In genomic region chr17:46161710-46162109, GRCm38 (mm10) we compare ENCODE assay signal across 8 mouse cellular contexts. TPM values are rescaled to one million over a fixed set of nuclear protein-coding genes. Genes with fewer than 3 reads are reported as not detected.
DNase-seq lines count a peak whose midpoint lies in the region; ATAC-seq and TF ChIP-seq lines count a peak whose summit lies in the region.

No protein-coding gene starts in this region.

- H3K4me1 ChIP-seq in heart, embryonic 15.5 days (replicated peaks): peaks cover 31% of the 10 kb centered on the region
- peaks cover 18 to 31% of the 10 kb centered on the region in 2 experiments; a peak in 3 of 4 replicates for H3K4me1 ChIP-seq in MEL (ENCODE audit: control insufficient read depth in 1 of 2, insufficient read depth in 2 of 2, low read length in 2 of 2)
- H3K4me1 ChIP-seq in hindbrain, embryonic 10.5 days (replicated peaks): peaks cover 30% of the 10 kb centered on the region
- peaks cover 15% of the 10 kb centered on the region for H3K4me1 ChIP-seq in midbrain, embryonic 11.5 days (ENCODE audit: control insufficient read depth, insufficient read depth, low read length)

- peak overlapping the region; percentile 87 for H3K9ac ChIP-seq in heart, embryonic 15.5 days
- H3K9ac ChIP-seq in MEL (ENCODE audit: control insufficient read depth, low read depth, low read length, poor library complexity, severe bottlenecking): peak overlapping the region; percentile 83
- H3K9ac ChIP-seq in midbrain, embryonic 11.5 days (ENCODE audit: low read length): peak overlapping the region; percentile 76

- peak overlapping the region; percentile 88 for H3K4me3 ChIP-seq in heart, embryonic 15.5 days
- H3K4me3 ChIP-seq in MEL (ENCODE audit: control insufficient read depth in 1 of 2, insufficient read depth in 1 of 2, low read depth in 2 of 2, low read length in 2 of 2): peak overlapping the region; percentile 80 to 84
- H3K4me3 ChIP-seq in hindbrain, embryonic 10.5 days: peak overlapping the region; percentile 68
- H3K4me3 ChIP-seq in midbrain, embryonic 11.5 days (ENCODE audit: low read depth, low read length): peak overlapping the region; percentile 64

- peak overlapping the region; percentile 84 for H3K27ac ChIP-seq in heart, embryonic 15.5 days
- peak overlapping the region; percentile 76 for H3K27ac ChIP-seq in MEL (ENCODE audit: control insufficient read depth, low read depth, low read length)
- peak overlapping the region; percentile 92 for H3K27ac ChIP-seq in hindbrain, embryonic 10.5 days
- H3K27ac ChIP-seq in midbrain, embryonic 11.5 days (ENCODE audit: low read depth, low read length): no peak overlapping the region

- no peak for ATAC-seq in heart, embryonic 15.5 days (replicated peaks; ENCODE audit: insufficient number of reproducible peaks, insufficient read depth, low FRiP score, low read depth)
- ATAC-seq in midbrain, embryonic 11.5 days (ENCODE audit: low FRiP score): no peak

- TF ChIP-seq POLR2A in MEL (IDR thresholded peaks at IDR 0.05; ENCODE audit: control insufficient read depth in 1 of 2, insufficient read depth in 1 of 2, low read depth in 1 of 2, low read length in 2 of 2, poor library complexity in 1 of 2): no peak

- peaks cover 9% of the 10 kb centered on the region for H3K79me2 ChIP-seq in MEL (ENCODE audit: control insufficient read depth, insufficient read depth, low read length, poor library complexity)

- peaks cover 27% of the 10 kb centered on the region for H3K36me3 ChIP-seq in heart, embryonic 15.5 days
- H3K36me3 ChIP-seq in MEL (ENCODE audit: control insufficient read depth in 1 of 2, insufficient read depth in 2 of 2, low read length in 2 of 2): peaks cover 0 to 20% of the 10 kb centered on the region in 2 experiments; a peak in 3 of 4 replicates
- H3K36me3 ChIP-seq in hindbrain, embryonic 10.5 days: peaks cover 41% of the 10 kb centered on the region
- H3K36me3 ChIP-seq in midbrain, embryonic 11.5 days (ENCODE audit: control insufficient read depth, insufficient read depth, low read length): peaks cover 11% of the 10 kb centered on the region; the same call in 1 of the 2 replicates

- no peak for TF ChIP-seq EP300 in MEL (IDR thresholded peaks at IDR 0.05; ENCODE audit: low read depth in 1 of 2, low read length in 2 of 2)

- TF ChIP-seq RAD21 in MEL (IDR thresholded peaks at IDR 0.05; ENCODE audit: low read depth, low read length): no peak

- no peak for DNase-seq in heart, adult 18-20 months
- DNase-seq in MEL (ENCODE audit: low read depth, low spot score): no peak
- DNase-seq in hindbrain, embryonic 10.5 days (ENCODE audit: low spot score): no peak
- DNase-seq in midbrain, embryonic 11.5 days (ENCODE audit: low spot score, missing footprints): no peak
- DNase-seq in adrenal gland, postnatal 4 days (ENCODE audit: low spot score in 2 of 2): no peak
- DNase-seq in left cerebral cortex, adult 18-20 months (ENCODE audit: low spot score in 2 of 2): no peak
- no peak for DNase-seq in layer of hippocampus, postnatal 36 days

- H3K27me3 ChIP-seq in heart, embryonic 15.5 days: no peaks in the 10 kb centered on the region
- no peaks in the 10 kb centered on the region for H3K27me3 ChIP-seq in MEL (ENCODE audit: control insufficient read depth in 1 of 2, insufficient read depth in 2 of 2, low read length in 2 of 2)
- no peaks in the 10 kb centered on the region for H3K27me3 ChIP-seq in hindbrain, embryonic 10.5 days (ENCODE audit: insufficient read depth, poor library complexity, severe bottlenecking)
- H3K27me3 ChIP-seq in midbrain, embryonic 11.5 days (ENCODE audit: control insufficient read depth, insufficient read depth, low read length): no peaks in the 10 kb centered on the region

- WGBS in heart, embryonic 15.5 days: 47% methylated on average over 9 of the region's 9 CpGs
- 47% methylated on average over 9 of the region's 9 CpGs for WGBS in hindbrain, embryonic 10.5 days
- WGBS in midbrain, embryonic 11.5 days: 50% methylated on average over 9 of the region's 9 CpGs

- TF ChIP-seq CTCF in MEL (IDR thresholded peaks at IDR 0.05 in 2 of 3, conservative IDR thresholded peaks at IDR 0.05 in 1 of 3; ENCODE audit: control insufficient read depth in 1 of 3, insufficient read depth in 1 of 3, low read depth in 2 of 3, low read length in 3 of 3, poor library complexity in 1 of 3, severe bottlenecking in 1 of 3): no peak

- peak overlapping the region; percentile 73 for H3K4me2 ChIP-seq in heart, embryonic 15.5 days
- H3K4me2 ChIP-seq in midbrain, embryonic 11.5 days: peak overlapping the region; percentile 49

- H3K9me3 ChIP-seq in heart, embryonic 15.5 days (replicated peaks): no peaks in the 10 kb centered on the region
- no peaks in the 10 kb centered on the region for H3K9me3 ChIP-seq in MEL (replicated peaks; ENCODE audit: insufficient read depth, low read length)
- H3K9me3 ChIP-seq in hindbrain, embryonic 10.5 days: no peaks in the 10 kb centered on the region
- H3K9me3 ChIP-seq in midbrain, embryonic 11.5 days (ENCODE audit: control insufficient read depth, low read length): no peaks in the 10 kb centered on the region

TF ChIP-seq in MEL, 35 proteins besides CTCF, POLR2A, EP300 and RAD21:
- no peak for TF ChIP-seq TAL1 (IDR thresholded peaks at IDR 0.05; ENCODE audit: low read length)

RNA-seq across cellular contexts. Expression of gene Gtpbp2, which starts 0.9 kb away (rescaled TPM):
- polyA plus RNA-seq in heart, embryonic 15.5 days (2015; fragmentation: Nextera tagmentation; extraction: Ambion mirVana): 33.8 and 36.8 TPM in 2 replicates
- total RNA-seq in heart, adult 18-20 months (2021): 10 to 100 TPM; 49.5 to 51.2 TPM
- total RNA-seq in MEL (2012; rRNA removed): 18.1 and 27.5 TPM in 2 replicates
- polyA plus RNA-seq in MEL (2012; ENCODE audit: insufficient read depth in 1 of 2, insufficient read length in 2 of 2, low read depth in 1 of 2, low replicate concordance in 2 of 2, missing spikeins in 1 of 2): 10 to 100 TPM in 1 of 2 experiments, not detected in 1; 46.7 TPM
- polyA plus RNA-seq in hindbrain, embryonic 10.5 days (2016; fragmentation: Nextera tagmentation; extraction: Ambion mirVana): 32.6 and 37.8 TPM in 2 replicates
- polyA plus RNA-seq in midbrain, embryonic 11.5 days (2014; fragmentation: Nextera tagmentation; extraction: Ambion mirVana): 16.8 and 19.2 TPM in 2 replicates
- 100 to 1,000 TPM; 101 to 116 TPM for total RNA-seq in adrenal gland, postnatal 4 days (2021)
- total RNA-seq in left cerebral cortex, adult 18-20 months (2021): 100 to 1,000 TPM; 102 to 116 TPM
- 100 to 1,000 TPM; 123 to 137 TPM for total RNA-seq in layer of hippocampus, postnatal 36 days (2021)

RNA-seq across cellular contexts. Expression of gene Mad2l1bp, which starts 8.4 kb away (rescaled TPM):
- polyA plus RNA-seq in heart, embryonic 15.5 days (2015; fragmentation: Nextera tagmentation; extraction: Ambion mirVana): 31.4 and 34.4 TPM in 2 replicates
- total RNA-seq in heart, adult 18-20 months (2021): 10 to 100 TPM; 28.0 to 30.4 TPM
- total RNA-seq in MEL (2012; rRNA removed): 14.1 and 14.8 TPM in 2 replicates
- 10 to 100 TPM in 1 of 2 experiments, not detected in 1; 23.1 TPM for polyA plus RNA-seq in MEL (2012; ENCODE audit: insufficient read depth in 1 of 2, insufficient read length in 2 of 2, low read depth in 1 of 2, low replicate concordance in 2 of 2, missing spikeins in 1 of 2)
- 38.7 and 38.9 TPM in 2 replicates for polyA plus RNA-seq in hindbrain, embryonic 10.5 days (2016; fragmentation: Nextera tagmentation; extraction: Ambion mirVana)
- polyA plus RNA-seq in midbrain, embryonic 11.5 days (2014; fragmentation: Nextera tagmentation; extraction: Ambion mirVana): 32.8 and 33.3 TPM in 2 replicates
- total RNA-seq in adrenal gland, postnatal 4 days (2021): 10 to 100 TPM; 18.1 to 18.4 TPM
- total RNA-seq in left cerebral cortex, adult 18-20 months (2021): 10 to 100 TPM; 13.5 to 14.3 TPM
- total RNA-seq in layer of hippocampus, postnatal 36 days (2021): 10 to 100 TPM in 1 of 2 experiments, 1 to 10 TPM in 1; 10.0 to 10.4 TPM

RNA-seq across cellular contexts. Expression of gene Rsph9, which starts 17.7 kb away (rescaled TPM):
- polyA plus RNA-seq in heart, embryonic 15.5 days (2015; fragmentation: Nextera tagmentation; extraction: Ambion mirVana): 5.8 and 6.9 TPM in 2 replicates
- under 1 TPM; 0.41 to 0.60 TPM for total RNA-seq in heart, adult 18-20 months (2021)
- total RNA-seq in MEL (2012; rRNA removed): not detected in 2 replicates
- polyA plus RNA-seq in MEL (2012; ENCODE audit: insufficient read depth in 1 of 2, insufficient read length in 2 of 2, low read depth in 1 of 2, low replicate concordance in 2 of 2, missing spikeins in 1 of 2): under 1 TPM in 1 of 2 experiments, not detected in 1; 0.29 TPM
- polyA plus RNA-seq in hindbrain, embryonic 10.5 days (2016; fragmentation: Nextera tagmentation; extraction: Ambion mirVana): 14.5 and 20.5 TPM in 2 replicates
- 17.5 and 18.5 TPM in 2 replicates for polyA plus RNA-seq in midbrain, embryonic 11.5 days (2014; fragmentation: Nextera tagmentation; extraction: Ambion mirVana)
- 10 to 100 TPM; 10.2 to 13.4 TPM for total RNA-seq in adrenal gland, postnatal 4 days (2021)
- total RNA-seq in left cerebral cortex, adult 18-20 months (2021): 10 to 100 TPM; 17.9 to 21.9 TPM
- 10 to 100 TPM; 25.5 to 25.6 TPM for total RNA-seq in layer of hippocampus, postnatal 36 days (2021)

RNA-seq across cellular contexts. Expression of gene Polh, which starts 40.7 kb away (rescaled TPM):
- 11.7 and 12.7 TPM in 2 replicates for polyA plus RNA-seq in heart, embryonic 15.5 days (2015; fragmentation: Nextera tagmentation; extraction: Ambion mirVana)
- 1 to 10 TPM; 8.0 to 9.5 TPM for total RNA-seq in heart, adult 18-20 months (2021)
- 28.4 and 30.8 TPM in 2 replicates for total RNA-seq in MEL (2012; rRNA removed)
- polyA plus RNA-seq in MEL (2012; ENCODE audit: insufficient read depth in 1 of 2, insufficient read length in 2 of 2, low read depth in 1 of 2, low replicate concordance in 2 of 2, missing spikeins in 1 of 2): 10 to 100 TPM in 1 of 2 experiments, not detected in 1; 22.2 TPM
- 13.0 and 13.1 TPM in 2 replicates for polyA plus RNA-seq in hindbrain, embryonic 10.5 days (2016; fragmentation: Nextera tagmentation; extraction: Ambion mirVana)
- 10.1 and 10.8 TPM in 2 replicates for polyA plus RNA-seq in midbrain, embryonic 11.5 days (2014; fragmentation: Nextera tagmentation; extraction: Ambion mirVana)
- total RNA-seq in adrenal gland, postnatal 4 days (2021): 10 to 100 TPM; 34.9 to 36.8 TPM
- 1 to 10 TPM; 6.1 to 6.3 TPM for total RNA-seq in left cerebral cortex, adult 18-20 months (2021)
- 1 to 10 TPM; 5.5 to 5.8 TPM for total RNA-seq in layer of hippocampus, postnatal 36 days (2021)

RNA-seq across cellular contexts. Expression of gene Xpo5, which starts 40.9 kb away (rescaled TPM):
- polyA plus RNA-seq in heart, embryonic 15.5 days (2015; fragmentation: Nextera tagmentation; extraction: Ambion mirVana): 15.1 and 22.0 TPM in 2 replicates
- 10 to 100 TPM; 20.5 to 21.7 TPM for total RNA-seq in heart, adult 18-20 months (2021)
- 79.0 and 82.7 TPM in 2 replicates for total RNA-seq in MEL (2012; rRNA removed)
- polyA plus RNA-seq in MEL (2012; ENCODE audit: insufficient read depth in 1 of 2, insufficient read length in 2 of 2, low read depth in 1 of 2, low replicate concordance in 2 of 2, missing spikeins in 1 of 2): 10 to 100 TPM; 47.5 to 93.4 TPM
- 59.2 and 66.8 TPM in 2 replicates for polyA plus RNA-seq in hindbrain, embryonic 10.5 days (2016; fragmentation: Nextera tagmentation; extraction: Ambion mirVana)
- 73.3 and 75.8 TPM in 2 replicates for polyA plus RNA-seq in midbrain, embryonic 11.5 days (2014; fragmentation: Nextera tagmentation; extraction: Ambion mirVana)
- total RNA-seq in adrenal gland, postnatal 4 days (2021): 10 to 100 TPM; 72.0 to 74.6 TPM
- 10 to 100 TPM; 38.6 to 41.9 TPM for total RNA-seq in left cerebral cortex, adult 18-20 months (2021)
- total RNA-seq in layer of hippocampus, postnatal 36 days (2021): 10 to 100 TPM; 47.9 to 49.7 TPM

Comparison
In these comparisons a context has a peak if more than half of its experiments do, and no peak if none do; other contexts are left out.
1. RNA of gene Rsph9, which starts 17.7 kb away (total RNA-seq): 25.5 to 25.6 TPM in layer of hippocampus, postnatal 36 days, 17.9 to 21.9 TPM in left cerebral cortex, adult 18-20 months and 10.2 to 13.4 TPM in adrenal gland, postnatal 4 days; 0.41 to 0.60 TPM in heart, adult 18-20 months and not detected in MEL; every median in the first group is over 4 times any median in the second.
2. Peak in every context shown above with its lines, with median percentiles within 50 percentile points of each other: H3K4me3 ChIP-seq and H3K9ac ChIP-seq.